Mouse (Mus musculus) T-helper 17 cell (primary cell): ENCODE measurements around the gene Atp2a3.

Experiments used
- in situ Hi-C, 2 experiments: fragments of 300-600 bp; cut with MboI, MseI; formaldehyde crosslinking; loops; 1 replicate in 1 of 2; 2 replicates in 1 of 2; pipeline ENCODE4 v1.15.1; 2025; ENCODE audit warnings: high pct_unique_total_duplicates in 2 of 2

The Atp2a3 gene

DNA sequence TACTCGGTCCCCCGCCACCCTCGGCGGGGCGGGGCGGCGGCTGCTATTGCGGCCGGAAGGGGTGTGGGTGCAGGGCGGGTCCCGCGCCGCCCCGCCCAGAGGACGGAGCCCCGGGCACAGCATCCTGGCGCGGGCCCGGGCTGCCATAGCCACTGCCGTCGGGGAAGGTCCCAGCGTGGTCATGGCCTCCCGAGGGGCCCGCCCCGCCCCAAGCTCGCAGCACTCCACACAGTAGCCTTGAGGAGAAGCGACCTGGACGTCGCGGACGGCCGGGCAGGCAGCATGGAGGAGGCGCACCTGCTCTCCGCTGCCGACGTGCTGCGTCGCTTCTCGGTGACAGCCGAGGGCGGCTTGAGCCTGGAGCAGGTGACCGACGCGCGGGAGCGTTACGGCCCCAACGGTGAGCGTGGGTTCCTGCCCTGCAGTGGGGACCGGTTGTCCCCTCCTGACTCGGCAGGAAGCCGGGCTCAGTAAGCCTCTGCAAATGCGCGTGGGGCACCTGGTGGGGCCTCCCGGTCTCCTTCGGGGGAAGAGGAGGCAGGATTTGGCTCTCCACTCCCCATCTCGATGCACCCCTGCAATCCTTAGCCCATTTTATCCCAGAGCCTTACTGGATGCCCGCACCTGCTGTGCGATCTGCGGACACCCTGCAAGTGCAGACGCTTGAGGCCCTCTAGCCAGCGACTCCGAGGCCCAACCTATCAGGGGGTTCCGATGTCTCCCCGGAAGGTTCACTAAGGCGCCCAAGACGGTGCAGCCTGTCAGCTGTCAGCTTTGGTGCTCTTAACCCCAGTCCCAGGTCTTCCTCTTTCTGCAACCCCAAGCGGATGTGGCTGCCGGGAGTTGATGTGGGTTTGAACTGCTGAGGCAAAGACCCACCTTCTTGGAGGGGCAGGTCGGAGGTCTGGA, at the start of gene Atp2a3:
Gene Atp2a3, plus strand, starts transcription at position 98 of the 909 bp plus-strand sequence.
- in situ Hi-C loops, result no loop called here

DNA sequence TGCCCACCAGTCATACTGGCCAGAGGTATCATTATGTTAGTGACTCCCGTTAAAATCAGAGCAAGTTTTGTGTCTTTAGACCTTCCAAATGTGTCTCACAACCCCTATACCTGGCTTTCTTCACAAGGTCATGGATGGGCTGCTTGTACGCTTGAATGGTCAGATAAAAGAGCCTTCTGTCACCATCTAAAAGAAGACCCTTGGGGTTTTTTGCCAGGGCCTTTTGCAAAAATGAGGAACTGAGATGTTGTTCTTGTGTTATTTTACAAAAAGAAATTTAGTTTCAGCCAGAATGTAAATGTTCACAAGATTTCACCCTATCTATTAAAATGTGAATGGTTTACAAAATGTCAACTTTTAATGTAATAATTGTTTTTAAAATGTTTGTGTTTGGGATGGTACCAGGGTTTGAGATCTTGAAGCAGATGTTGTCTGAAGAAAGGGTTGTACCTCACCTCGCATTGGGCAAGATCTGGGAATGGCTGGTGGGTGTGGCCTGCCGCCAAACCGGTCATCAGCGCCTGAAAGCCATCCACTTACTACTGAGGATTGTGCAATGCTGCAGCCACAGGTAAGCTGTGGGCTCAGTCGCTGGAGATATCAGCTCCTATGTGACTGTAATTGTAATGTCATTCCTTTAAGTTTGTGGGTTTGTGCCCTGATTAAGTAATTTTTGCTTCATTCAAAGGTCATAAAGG, 43.5 kb upstream of the Atp2a3 start:
- in situ Hi-C loops, result loop anchor here in 1 of 2 experiments (25.0 kb wide), 1 partner anchor 895 kb away; the partner anchor contains the start of genes Olfr391-ps and Olfr392

DNA sequence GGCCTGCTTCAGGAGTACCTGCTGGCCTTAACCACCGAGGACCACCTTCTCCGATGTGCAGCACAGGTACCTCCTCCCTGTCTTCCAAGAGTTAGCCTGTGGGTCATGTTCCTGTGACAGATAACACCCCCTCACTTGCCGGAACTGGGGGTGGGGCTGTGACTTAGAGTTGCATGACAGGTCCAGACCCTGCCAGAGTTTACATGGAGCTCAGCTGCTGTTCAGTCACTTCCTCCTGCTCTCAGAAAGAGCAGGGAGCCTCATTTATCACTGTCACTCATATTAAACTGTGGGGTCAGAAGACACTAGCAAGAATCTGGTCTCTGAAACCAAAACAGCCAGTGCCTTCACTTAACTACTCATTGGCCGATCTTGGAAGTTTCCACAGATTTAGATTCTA, 37.9 kb upstream of the Atp2a3 start:
- in situ Hi-C loops, result loop anchor here (5.0 to 25.0 kb wide), 3 partner anchors 59 to 889 kb away; partner anchors contain the start of genes Olfr391-ps (in 1 of the 2) and Olfr392 (in 1 of the 2)

DNA sequence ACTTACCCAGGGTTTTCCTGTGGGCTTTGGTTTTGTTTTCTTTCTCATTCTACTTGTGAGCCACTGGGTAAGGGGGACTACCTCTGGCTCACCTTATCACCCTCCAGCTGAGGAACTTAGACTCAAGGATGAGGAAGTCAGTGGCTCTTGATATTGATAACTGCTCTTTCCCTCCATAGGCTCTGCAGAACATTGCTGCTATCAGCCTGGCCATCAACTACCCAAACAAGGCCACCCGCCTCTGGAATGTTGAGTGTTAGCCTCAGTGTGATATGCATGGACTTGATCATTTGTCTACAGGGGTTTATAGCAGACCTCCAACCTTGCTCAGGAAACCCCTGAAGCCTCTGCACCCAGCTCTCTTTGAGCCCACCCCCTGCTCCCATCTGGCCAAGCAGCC, 36.5 kb upstream of the Atp2a3 start:
- in situ Hi-C loops, result loop anchor here (5.0 to 25.0 kb wide), 3 partner anchors 58 to 888 kb away; partner anchors contain the start of genes Olfr391-ps (in 1 of the 2) and Olfr392 (in 1 of the 2)

DNA sequence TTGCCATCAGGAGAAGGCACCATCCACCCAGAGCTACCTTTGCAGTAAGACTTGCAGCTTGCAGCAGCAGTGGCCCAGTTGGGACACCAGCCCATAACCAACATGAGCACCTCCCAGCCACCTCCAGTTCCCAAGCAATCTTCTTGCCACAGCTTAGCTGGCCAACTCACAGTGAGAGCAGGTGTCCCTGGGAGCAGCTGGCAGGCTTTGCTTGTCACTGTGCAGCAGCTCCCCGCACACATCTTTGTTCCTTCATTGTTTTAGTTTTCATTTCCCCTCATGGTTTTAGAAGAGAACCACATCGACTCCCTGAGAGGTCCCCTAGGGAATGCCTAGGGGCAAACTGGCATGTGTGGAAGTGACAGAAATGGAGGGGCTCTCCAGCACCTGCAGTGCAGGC, 35.9 kb upstream of the Atp2a3 start:
- in situ Hi-C loops, result no loop called here

DNA sequence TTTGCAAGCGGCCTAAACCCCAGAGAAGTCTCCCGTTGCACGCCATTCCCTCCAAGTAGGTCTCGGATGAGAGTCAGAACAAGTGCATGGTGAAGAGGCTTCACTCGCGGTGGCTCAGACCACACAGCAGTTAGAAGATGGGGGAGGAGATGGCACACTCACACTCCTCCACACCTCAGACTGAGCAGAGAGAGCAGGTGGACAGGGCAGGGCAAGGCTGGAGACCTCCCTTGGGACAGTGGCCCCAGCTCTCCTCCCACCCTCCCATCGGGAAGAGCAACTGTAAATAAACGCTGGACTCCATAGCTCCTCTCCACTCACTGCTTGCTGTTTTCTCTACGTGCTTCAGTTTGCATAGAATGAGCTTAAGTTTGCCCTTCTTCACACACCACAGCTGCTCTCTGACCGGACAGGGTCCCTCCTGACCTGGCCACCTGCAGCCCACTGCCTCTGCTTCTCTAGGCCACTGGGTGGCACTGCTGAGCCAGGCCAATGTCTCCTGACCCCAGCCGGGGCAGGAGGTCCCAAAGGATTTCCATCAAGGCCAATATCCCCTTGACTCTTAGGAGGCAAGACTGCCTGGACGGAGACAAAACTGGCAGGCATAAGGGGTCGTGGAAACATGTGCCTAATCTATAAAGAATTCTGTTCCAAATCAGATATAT, 34.6 kb upstream of the Atp2a3 start:
- in situ Hi-C loops, result no loop called here

DNA sequence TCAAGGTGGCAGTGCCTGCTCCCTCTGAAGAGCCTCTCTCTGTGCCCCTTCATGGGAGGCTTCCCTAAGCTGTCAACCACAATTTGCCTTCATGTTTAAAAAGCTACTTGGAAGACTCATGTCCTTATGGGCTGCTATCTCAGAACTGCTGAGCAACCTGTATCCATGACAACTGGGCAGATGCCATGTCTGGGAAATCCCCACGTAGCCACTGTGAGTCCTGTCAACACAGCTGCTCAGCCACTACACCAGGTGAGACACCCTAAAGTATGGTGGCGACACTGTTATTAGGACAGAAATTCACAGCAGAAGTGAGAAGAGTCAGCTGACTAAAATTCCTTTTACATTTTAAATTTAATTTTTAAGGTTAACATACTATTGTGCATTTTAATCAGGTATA, 32.5 kb upstream of the Atp2a3 start:
- in situ Hi-C loops, result no loop called here

DNA sequence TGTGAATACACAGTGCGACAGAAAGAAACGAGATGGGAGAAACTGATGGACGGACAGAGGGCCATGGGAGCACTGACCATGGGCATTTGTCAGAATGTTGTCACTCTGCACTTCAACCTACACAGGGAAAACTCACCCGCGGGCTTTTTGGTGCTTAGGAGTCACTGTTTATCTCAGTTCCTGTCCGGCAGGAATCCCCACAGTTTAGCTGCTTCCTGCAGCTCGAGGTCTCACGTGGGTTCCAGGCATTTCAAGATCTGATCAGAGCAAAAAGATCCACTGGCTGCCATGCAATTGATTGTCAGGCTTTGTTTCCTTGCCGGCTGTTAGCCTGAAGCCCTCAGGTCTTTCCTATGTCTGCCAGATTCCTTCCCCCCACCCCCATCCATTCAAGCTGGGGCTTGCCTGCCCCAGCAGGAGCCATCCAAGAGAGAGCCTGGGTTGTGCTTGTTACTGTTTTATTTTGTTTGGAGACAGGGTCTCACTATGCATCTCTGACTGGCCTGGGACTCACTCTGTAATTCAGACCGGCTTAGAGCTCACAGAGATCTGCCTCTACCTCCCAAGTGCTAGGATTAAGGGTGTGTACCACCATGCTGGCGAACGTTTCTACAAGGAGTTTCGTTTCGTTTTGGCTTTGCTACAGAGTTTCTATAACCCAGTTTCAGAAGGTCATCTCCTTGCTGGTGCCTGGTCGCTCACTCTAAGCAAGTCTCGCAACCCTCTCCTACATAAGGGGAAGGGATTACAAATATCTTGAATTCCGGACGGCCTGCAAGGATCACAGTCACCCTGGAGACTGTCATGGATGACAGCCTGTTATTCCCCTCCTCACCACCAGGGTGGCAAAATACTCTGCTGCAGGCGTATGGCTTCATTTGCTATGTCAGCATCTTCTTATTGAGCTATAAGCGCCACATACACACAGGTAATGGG, 20.5 kb upstream of the Atp2a3 start:
- in situ Hi-C loops, result no loop called here

DNA sequence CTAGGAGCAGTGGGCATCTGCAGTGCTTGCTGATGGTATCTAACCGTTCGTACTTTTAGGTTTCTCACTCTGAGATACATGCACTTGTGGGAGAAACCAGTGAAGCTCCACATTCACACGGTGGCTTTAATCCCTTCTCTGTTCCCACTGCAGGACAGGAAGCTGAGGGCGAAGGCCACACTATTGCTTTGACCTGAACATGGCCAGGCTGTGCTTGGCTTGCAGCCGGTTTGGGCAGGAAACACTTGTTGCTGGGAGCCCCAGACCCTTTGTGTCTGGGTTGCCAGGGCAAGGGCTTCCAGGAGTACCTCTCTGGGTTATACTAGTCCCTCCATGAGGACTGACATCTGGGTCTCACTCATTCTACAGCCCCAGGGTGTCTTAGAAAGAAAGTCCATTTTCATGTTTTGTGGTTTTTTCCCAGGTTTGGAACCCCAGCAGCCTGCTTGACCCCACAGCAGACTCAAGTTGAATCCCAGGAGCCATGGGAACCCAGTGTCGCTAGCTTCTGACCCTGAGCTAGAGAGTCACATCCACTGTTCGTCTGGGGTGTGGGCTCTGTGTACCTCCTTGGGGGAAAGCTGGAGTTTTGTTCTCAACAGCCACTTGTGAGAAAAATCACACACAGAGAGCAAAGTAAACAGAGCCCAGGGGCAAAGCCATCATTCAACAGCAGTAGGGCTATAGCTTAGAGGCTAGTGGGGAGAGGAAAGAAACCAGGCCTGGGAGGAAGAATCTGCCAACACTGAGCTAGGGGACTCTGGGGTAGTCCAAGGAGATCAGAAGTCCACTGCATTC, 15.8 kb upstream of the Atp2a3 start:
- in situ Hi-C loops, result no loop called here

DNA sequence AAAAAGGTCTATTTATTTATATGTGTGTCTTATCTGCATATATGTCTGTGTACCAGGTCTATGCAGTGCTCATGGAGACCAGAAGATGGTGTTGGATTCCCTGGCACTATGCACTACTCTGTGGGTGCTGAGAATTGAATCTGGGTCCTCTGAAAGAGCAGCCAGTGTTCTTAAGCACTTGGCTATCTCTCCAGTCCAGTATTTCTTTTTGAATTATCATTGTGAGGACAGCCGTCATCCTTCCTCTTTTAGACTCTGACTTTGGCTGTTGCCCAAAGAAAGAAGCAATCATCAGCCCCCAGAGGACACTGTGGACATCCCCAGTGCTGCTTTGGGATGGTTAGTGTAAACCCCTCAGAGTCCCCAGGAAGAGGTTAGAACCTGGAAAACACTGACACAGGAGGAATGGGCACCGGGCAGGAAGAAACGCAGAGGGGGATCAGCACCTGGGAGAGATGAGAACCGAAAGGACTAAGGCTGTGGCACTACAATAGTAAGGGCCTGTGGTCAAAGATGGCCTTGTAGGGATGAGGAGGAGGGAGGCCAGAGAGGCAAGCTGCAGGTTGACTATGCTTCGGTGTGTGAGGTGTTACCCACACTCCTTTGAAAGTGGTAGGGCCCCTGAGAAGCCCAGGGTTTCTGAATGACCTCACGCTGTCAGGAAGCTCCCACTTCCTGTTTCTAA, 15.0 kb upstream of the Atp2a3 start:
- in situ Hi-C loops, result no loop called here

DNA sequence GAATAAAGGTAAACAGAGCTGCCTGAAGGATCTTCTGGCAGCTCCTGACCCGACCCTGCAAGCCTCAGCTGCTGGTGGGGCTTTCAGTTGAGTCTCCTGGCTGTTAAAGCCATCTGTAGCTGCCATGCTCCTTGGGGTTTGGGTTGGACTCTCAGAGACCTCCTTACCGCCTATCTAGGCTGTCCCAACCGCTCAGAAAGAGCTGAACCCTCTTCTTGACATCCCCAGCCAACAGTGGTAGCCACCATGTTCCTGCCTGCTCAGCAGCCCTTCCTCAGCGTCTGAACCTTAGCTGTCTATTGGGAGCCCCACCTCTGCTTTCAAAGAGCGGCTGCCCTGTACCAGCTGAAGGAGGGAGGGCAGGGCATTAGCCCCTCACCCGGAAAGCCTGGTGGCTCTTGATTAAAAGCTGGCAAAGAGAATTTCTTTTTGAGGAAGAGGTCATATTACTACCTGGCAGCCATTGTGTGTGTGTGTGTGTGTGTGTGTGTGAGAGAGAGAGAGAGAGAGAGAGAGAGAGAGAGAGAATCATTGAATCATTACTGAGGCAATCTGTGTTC, 14.3 kb upstream of the Atp2a3 start:
- in situ Hi-C loops, result no loop called here

DNA sequence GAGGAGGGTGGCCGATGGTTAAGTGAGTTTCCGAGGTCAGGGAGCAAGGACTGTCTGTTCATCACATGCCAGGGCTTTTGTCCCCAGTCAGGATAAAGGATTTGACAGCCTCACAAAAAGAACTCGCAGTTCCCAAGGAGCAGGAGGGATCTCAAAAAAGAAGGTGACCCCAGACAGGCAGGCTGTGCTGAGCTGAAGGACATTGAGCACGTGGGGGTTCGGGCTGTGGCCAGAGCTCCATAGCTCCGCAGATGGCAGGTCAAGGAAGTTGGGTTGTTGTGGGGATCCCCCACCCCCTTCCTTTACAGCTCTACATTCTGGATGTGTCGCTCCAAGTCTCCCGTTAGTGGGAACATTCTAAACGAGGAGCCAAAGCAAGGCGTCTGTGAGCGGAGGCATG, 13.1 kb upstream of the Atp2a3 start:
- in situ Hi-C loops, result no loop called here

DNA sequence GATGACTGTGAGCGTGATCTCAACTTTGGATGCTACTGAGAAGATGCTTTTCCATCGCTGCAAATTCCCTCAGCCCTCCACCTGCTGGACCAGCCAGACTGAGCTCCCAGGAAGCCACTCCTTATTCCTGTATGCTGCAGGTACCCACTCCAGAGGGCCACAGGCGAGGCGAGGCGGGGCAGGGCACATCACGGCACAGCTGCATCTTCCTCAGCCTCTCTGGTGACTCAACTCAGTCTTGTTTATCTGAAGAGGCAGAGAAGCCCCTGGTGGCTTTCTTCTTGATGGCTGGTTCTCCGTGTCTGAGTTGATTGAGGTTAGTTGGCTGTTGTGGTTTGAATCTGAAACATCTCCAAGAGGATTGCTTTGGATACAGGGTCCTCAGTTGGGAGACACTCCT, 12.7 kb upstream of the Atp2a3 start:
- in situ Hi-C loops, result no loop called here

DNA sequence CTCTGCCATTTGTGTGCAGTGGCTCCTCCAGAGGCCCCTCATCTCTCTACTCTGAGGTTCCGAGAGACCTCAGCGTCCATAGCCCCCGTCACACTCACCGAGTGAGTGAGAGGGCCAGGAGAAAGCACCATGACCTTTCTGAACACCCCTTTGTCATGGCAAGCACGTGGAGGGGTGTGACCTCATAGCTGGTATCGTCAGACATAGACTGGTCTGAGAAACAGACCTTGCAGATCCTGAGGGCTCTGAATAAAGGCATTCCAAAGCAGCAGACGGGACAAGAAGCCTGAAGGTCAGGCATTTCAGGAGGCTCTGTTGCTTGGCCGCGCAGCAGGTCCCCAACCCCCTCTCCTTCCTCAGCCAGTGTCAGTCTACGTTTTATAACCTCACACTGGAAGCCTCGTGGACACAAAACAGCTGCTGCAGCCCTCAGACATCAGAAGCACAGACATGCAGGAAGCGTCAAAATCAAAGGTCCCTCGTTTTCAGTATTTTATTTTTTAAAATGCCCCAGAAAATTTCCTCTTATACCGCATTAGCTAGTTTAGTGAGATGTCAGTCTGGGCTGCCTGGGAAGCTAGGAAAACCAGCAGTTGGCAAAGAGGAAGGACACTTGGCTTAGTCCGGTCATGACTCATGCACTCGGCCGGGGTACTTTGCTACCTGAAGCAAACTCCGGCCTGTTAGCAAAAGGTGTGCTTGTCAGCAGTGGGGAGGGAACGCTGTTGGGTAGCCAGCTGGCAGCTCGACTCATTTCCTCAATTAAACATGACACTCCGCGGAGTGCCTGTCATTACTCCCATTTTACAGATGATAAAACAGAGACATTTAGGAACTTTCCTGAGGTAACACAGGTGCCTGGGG, 9.6 kb upstream of the Atp2a3 start:
- in situ Hi-C loops, result no loop called here

DNA sequence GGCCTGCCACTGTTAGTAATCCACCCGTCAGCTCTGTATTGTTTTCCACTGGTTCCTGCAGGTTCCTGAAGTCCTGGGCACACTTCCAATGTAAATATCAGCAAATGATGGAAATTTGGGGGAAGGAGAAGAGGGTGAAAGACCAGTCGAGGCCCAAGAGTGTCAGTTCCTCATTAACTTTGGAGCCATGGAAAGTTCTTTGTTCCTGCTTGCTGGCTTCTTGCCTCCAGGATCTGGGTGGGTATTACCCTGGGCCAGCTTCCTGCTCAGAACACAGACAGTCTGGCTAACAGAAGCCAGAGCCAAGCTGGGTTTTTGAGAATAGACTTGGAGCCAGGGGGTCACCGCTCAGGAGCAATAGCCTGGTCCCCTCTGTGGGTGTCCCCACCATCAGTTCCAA, 8.7 kb upstream of the Atp2a3 start:
- in situ Hi-C loops, result no loop called here

DNA sequence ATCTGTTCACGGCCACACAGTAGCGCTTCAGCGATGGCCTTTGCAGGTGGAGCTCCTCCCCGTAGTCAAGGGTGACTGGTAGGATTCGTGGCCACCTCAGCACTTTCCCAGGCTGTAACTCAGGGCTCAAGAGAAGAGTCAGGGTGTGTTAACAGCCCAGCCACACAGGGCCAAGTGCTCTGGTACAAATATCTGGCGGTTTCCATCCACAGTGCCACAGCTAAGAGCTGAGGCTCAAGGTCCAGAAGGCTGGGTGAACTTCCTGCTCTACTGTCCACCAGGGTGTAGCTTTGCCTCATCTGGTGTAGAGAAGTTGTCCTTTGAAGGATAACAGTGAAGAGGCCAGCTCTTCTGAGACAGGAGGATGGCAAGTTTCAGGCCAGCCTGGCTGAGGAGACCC, 8.3 kb upstream of the Atp2a3 start:
- in situ Hi-C loops, result no loop called here

DNA sequence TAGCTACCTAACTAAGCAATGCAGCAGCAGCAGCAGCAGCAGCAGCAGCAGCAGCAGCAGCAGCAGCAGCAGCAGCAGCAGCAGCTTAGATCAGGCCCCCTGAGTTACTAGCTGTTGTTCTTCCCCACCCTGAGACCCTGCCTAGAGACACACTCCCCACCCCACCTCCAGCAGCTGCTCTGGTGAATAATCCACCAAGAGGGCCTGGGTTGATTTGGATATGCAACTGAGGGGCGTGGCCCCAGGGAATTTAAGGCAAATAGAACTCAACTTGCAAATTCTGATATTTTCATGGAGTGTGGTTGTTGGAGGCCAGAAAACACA, 7.9 kb upstream of the Atp2a3 start:
- in situ Hi-C loops, result no loop called here

DNA sequence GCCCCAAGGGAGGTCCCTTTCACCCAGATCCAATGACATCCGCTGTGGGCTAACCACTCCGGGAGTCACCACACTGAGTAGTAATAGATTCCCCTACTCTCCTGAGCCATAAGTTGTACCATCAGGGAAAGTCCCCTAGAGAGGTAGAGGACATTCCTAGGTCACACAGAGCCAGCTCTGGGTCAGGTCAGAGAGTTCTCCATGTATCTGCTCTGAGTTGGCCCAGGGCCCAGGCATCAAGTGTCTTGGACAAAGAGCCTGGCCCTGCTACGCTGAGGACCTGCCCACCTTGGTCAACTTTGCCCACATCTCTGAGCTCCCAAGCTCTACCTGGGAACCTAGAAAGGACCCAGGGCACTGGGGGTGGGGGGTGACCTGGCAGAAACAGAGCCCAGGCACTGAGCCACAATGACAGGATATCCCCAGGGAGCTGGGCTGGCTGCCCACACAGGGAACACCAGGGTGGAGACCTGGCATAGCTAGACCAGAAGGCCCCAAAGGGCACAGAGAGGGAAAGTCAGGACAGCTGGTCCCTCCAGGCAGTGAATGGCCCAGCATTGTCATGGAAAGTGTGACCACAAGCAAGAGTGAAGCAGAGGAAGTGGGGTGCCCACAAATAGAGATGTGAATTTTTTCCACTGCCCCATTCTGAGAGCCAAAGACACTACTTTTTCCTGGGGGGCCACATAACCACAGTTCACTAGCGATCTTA, 7.4 kb upstream of the Atp2a3 start:
- in situ Hi-C loops, result no loop called here
